Mouse (Mus musculus) forebrain, embryonic 11.5 days (tissue): Measurements from ENCODE around the gene Myadml2. TPM values are rescaled to one million over a fixed set of nuclear protein-coding genes. Genes with fewer than 3 reads are reported as not detected.

ENCODE experiments used
- ATAC-seq: fragments of 200-750 bp; cut with Nextera tagmentation; replicated peaks from 2 replicates; pipeline ENCODE4 v1.8.0; 2017; ENCODE audit warnings: moderate TSS enrichment; ENCODE audit not compliant: low FRiP score
- DNase-seq: peaks from one replicate; pipeline ENCODE4 v3.0.0-alpha.2; 2017; ENCODE audit warnings: low spot score
- H3K27ac ChIP-seq: fragments of 300-500 bp; sonication (generic); 2 replicates; pipeline ENCODE4 v1.5.1; 2014; ENCODE audit warnings: low read depth, low read length
- H3K27me3 ChIP-seq: fragments of 300-500 bp; sonication (generic); 2 replicates; pipeline ENCODE4 v1.6.1; 2014; ENCODE audit warnings: mild to moderate bottlenecking, low read length, mixed read lengths; ENCODE audit not compliant: control insufficient read depth, insufficient read depth
- H3K36me3 ChIP-seq: fragments of 300-500 bp; sonication (generic); 2 replicates; pipeline ENCODE4 v1.6.1; 2014; ENCODE audit warnings: mild to moderate bottlenecking, low read length, moderate library complexity, mixed read lengths; ENCODE audit not compliant: control insufficient read depth, insufficient read depth
- H3K4me1 ChIP-seq: fragments of 300-500 bp; sonication (generic); replicated peaks from 2 replicates; pipeline ENCODE4 v1.6.1; 2014; ENCODE audit warnings: low read length, mixed read lengths; ENCODE audit not compliant: control insufficient read depth, insufficient read depth
- H3K4me2 ChIP-seq: fragments of 300-500 bp; sonication (generic); 2 replicates; pipeline ENCODE4 v1.6.1; 2014; ENCODE audit warnings: low read depth, mild to moderate bottlenecking, low read length, moderate library complexity, mixed read lengths; ENCODE audit not compliant: severe bottlenecking
- H3K4me3 ChIP-seq: fragments of 300-500 bp; sonication (generic); 2 replicates; pipeline ENCODE4 v1.5.1; 2014; ENCODE audit warnings: low read depth, low read length
- H3K9ac ChIP-seq: fragments of 300-500 bp; sonication (generic); 2 replicates; pipeline ENCODE4 v1.6.1; 2014; ENCODE audit warnings: low read length
- H3K9me3 ChIP-seq: fragments of 300-500 bp; sonication (generic); 2 replicates; pipeline ENCODE4 v1.6.1; 2016; ENCODE audit warnings: low read length, mixed read lengths; ENCODE audit not compliant: control insufficient read depth
- WGBS: fragments of 180-500 bp; shearing (Covaris S2); extraction: QIAGEN DNeasy Blood & Tissue Kit; methylation state at CpG from one replicate; pipeline ENCODE4 v1.1.7; 2014; 5-methylcytosine and 5-hydroxymethylcytosine counted together
- polyA plus RNA-seq: library from polyadenylated mRNA; unstranded; fragments of >200 nt; fragmentation: Nextera tagmentation; extraction: Ambion mirVana; gene quantifications from 2 replicates; pipeline ENCODE4 v1.2.1, GENCODE M21; 2014

Gene Myadml2
- polyA plus RNA-seq, 1 experiment from 2014 or later, result 0.51 TPM

DNA sequence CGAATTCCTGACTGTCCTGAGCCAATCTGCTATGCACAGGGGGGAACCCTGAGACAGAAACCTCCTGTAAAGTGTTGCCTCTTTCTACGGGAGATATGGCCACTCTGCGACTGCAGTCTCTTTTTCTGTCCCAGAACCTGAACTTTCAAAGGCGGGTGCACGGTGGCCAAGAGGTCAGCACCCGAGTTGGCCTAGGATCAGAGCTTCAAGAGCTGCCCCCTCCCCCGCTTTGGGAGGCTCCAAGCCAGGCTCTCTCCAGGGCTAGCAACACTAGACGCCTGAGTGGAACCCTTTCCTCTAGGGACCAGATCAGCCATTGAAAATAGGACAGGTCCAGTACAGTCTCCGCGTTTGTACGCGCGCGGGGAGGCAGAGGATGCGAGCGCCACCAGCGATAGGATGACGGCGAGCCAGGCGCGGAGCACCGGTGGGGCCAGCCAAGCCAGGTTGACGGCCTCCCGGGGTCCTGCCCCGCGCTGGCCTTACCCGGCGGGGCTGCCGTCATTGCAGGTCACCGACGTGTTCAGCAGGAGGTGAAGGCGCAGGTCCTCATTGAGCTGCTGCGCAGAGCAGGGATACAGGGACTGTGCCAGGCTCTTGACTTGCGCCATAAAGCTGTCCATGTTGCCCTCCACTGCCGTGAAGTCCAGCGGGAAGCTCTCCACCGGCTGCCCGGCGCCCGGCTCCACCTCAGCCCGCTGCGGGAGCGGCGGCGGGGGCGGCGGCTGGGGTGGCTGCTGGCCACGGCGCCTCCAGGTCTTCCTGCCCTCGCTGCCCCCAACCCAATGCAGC lies 11.7 kb upstream of the Myadml2 start:
- DNase-seq (peak; percentile 68), ATAC-seq (peak; percentile 29; the same call in 1 of the 2 replicates)
- Histone ChIP-seq H3K9me3 (no peaks in the 10 kb centered on the region), H3K9ac (peak overlapping the region; percentile 39; the same call in 1 of the 2 replicates), H3K27ac (no peak overlapping the region), H3K4me1 (peaks cover 12% of the 10 kb centered on the region), H3K4me2 (peak overlapping the region; percentile 64), H3K4me3 (peak overlapping the region; percentile 37), H3K36me3 (no peaks in the 10 kb centered on the region), H3K27me3 (peaks cover 57% of the 10 kb centered on the region)
- 2% methylated on average over 46 of the region's 50 CpGs for WGBS

DNA sequence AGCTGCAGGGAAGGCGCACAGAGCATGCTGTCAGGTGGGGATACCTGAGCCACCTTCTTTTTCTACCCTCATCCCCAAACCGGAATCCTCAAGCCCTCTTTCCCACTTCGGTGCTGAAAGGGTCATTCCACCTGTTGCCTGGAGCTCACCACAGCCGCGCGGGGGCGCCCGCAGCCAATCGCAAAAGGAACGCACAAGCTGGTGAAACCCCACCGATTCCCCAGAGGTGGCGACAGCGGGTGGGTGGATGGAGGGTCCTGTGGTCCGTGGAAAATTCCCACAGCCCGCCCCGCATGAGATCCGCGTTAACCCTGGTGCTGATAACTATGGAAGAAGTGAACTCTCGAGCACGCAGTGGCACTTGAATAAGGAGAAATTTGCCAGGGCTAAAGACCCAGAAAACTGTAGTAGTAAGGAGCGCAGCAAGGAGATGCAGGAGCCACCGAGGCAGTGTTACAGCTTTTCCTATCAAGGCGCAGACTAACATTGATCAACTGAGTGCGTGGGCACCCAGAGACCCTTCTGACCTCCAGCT lies 11.0 kb upstream of the Myadml2 start:
- DNase-seq (peak; percentile 86), ATAC-seq (no peak)
- Histone ChIP-seq H3K36me3 (no peaks in the 10 kb centered on the region), H3K4me1 (peaks cover 12% of the 10 kb centered on the region), H3K27me3 (peaks cover 57% of the 10 kb centered on the region), H3K27ac (no peak overlapping the region), H3K9me3 (no peaks in the 10 kb centered on the region), H3K4me3 (no peak overlapping the region), H3K4me2 (no peak overlapping the region), H3K9ac (no peak overlapping the region)
- 5% methylated on average over 24 of the region's 24 CpGs for WGBS

DNA sequence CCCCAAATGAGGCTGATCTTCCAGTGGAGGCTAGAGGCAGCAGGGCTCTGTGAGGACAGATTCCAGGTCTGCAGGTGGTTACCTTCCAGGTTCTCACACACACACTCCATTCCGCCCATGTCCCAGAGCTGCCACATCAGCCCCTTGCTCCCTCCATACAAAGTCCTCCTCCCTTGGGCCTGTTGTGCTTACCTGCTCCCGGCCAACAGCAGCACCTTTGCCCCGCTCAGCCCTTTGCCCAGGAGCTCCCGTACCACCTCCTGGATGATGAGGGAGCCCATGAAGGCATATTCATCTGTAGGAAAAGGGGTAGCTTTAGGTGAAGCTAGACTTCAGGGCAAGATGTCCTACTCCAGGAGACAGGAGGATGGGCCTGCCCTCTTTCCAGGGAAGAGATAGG lies 9.3 kb upstream of the Myadml2 start:
- 83% methylated on average over 4 of the region's 4 CpGs for WGBS
- Histone ChIP-seq H3K36me3 (no peaks in the 10 kb centered on the region), H3K27me3 (peaks cover 50% of the 10 kb centered on the region)

DNA sequence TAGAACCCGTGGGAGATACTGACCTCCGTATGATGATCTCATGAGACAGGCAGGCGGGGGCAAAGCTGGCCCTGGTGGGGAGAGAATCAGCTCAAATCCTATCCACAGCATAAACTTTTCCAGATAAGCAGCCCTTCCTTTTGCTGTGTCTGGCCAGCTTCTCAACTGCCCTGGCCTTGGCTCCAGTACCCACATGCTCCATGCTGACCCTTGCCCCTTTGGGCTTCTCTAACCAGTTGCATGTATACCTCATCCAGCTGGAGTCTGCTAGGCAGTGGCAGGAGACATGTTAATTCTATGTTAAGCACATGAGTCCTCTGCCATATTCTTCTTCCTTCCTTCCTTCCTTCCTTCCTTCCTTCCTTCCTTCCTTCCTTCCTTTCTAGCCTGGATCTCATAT lies 6.8 kb upstream of the Myadml2 start:
- no peak overlapping the region for H3K27ac ChIP-seq
- H3K9me3 ChIP-seq, result no peaks in the 10 kb centered on the region
- no peak overlapping the region for H3K4me3 ChIP-seq
- peaks cover 24% of the 10 kb centered on the region for H3K27me3 ChIP-seq
- H3K36me3 ChIP-seq, result no peaks in the 10 kb centered on the region
- H3K4me2 ChIP-seq, result no peak overlapping the region
- DNase-seq (peak; percentile 30), ATAC-seq (no peak)
- no peak overlapping the region for H3K9ac ChIP-seq
- H3K4me1 ChIP-seq, result no peaks in the 10 kb centered on the region
- 73% methylated on average over 3 of the region's 3 CpGs for WGBS

More for the DNA sequence above, 9.3 kb upstream of the Myadml2 start:
- Histone ChIP-seq H3K9me3 (no peaks in the 10 kb centered on the region), H3K27ac (no peak overlapping the region), H3K4me2 (no peak overlapping the region), H3K4me1 (peaks cover 12% of the 10 kb centered on the region), H3K4me3 (no peak overlapping the region), H3K9ac (no peak overlapping the region)
- ATAC-seq (no peak), DNase-seq (no peak)

DNA sequence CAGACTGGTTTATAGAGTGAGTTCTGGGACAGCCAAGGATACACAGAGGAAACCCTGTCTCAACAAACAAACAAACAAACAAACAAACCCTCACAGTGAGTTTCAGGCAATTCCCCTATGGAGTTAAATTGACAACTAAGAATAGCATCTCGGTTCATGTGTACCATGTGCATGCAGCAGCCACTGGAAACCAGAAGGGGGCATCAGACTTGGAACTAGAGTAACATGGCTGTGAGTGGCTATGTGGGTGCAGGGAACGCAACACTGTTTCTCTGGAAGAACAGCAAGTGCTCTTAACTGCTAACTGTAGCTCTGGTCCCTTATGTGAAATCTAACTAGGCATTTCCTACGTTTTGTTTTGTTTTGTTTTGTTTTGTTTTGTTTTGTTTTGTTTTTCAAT lies 3.9 kb upstream of the Myadml2 start:
- DNase-seq (peak; percentile 44), ATAC-seq (no peak)
- H3K4me3 ChIP-seq, result no peak overlapping the region
- no peak overlapping the region for H3K27ac ChIP-seq
- no peak overlapping the region for H3K4me2 ChIP-seq
- H3K36me3 ChIP-seq, result no peaks in the 10 kb centered on the region
- no peak overlapping the region for H3K9ac ChIP-seq
- H3K4me1 ChIP-seq, result peaks cover 3% of the 10 kb centered on the region; the same call in 1 of the 2 replicates
- H3K9me3 ChIP-seq, result no peaks in the 10 kb centered on the region
- 63% methylated on average over 3 of the region's 3 CpGs for WGBS
- H3K27me3 ChIP-seq, result no peaks in the 10 kb centered on the region; the same call in 1 of the 2 replicates

DNA sequence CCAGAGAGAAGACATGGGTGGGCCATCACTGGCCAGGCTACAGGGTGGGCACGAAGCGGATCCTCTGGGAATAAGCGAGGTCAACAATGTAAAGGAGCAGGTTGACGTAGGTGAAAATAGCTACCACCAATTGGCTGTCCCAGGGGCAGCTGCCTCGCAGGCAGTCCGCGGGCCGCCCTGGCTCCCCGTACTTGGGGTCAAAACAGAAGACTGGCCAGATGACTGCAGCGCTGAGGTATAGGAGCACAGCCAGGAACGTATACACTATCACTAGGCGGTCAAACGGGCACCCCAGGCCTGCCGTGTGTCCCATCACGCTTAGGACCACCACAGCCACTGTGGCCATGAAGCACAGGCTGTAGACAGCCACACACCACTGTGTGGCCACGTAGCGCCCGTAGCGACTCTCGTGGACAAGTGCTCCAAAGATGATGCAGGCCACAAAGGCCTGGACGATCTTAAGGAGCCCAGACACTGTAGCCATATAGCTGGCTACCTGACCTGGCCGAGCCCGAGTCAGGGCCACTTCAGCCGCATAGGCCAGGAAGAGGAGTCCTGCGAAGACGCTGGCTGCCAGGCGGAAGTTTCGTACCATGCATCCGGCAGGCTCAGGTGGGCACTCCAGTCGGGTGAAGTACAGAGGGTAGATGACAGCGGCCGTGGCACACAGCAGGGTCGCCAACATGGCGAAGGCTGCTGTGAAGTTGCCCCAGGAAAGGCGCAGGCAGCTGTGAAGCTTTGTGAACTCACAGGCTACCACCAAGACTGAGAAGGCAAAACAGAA lies 719 bp downstream of the Myadml2 start:
- ATAC-seq, result no peak
- no peaks in the 10 kb centered on the region for H3K36me3 ChIP-seq
- H3K4me3 ChIP-seq, result no peak overlapping the region
- no peaks in the 10 kb centered on the region for H3K27me3 ChIP-seq
- no peak overlapping the region for H3K4me2 ChIP-seq
- H3K9ac ChIP-seq, result no peak overlapping the region
- no peak overlapping the region for H3K27ac ChIP-seq
- no peaks in the 10 kb centered on the region for H3K9me3 ChIP-seq
- 79% methylated on average over 35 of the region's 35 CpGs for WGBS
- peaks cover 13% of the 10 kb centered on the region; the same call in 1 of the 2 replicates for H3K4me1 ChIP-seq
- DNase-seq, result no peak

DNA sequence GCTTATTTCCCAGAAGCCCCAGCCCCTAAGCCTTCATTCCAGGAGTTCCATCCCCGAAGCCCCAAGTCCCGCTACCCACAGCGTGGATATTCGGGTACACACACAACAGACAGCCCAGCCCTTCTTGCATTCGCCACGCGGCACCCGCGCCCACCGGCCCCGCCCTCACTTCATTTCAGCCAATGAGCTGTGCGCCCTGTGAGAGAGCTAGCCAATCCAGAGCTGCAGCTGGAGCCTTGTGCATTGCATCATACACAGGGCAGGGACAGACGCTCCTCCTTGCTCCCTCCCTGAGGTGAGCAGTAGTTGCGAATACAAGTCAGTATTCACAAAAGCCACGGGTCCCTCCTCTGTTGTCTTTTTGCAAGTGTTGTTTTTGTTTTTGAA lies 4.4 kb downstream of the Myadml2 start, which contains the start of gene Pycr1:
Gene Pycr1 (minus strand): TSS at position 169 of the 387 bp plus-strand sequence.
- Histone ChIP-seq H3K9ac (peak within 1 kb of the TSS; percentile 79), H3K4me3 (peak within 1 kb of the TSS; percentile 43), H3K36me3 (no peaks in the 10 kb centered on the region), H3K27ac (no peak within 1 kb of the TSS), H3K27me3 (no peaks in the 10 kb centered on the region), H3K4me1 (peaks cover 13% of the 10 kb centered on the region; the same call in 1 of the 2 replicates), H3K9me3 (no peaks in the 10 kb centered on the region), H3K4me2 (peak within 1 kb of the TSS; percentile 78)
- peak; percentile 100 for ATAC-seq
- 0% methylated on average over 15 of the region's 15 CpGs for WGBS
- peak; percentile 96 for DNase-seq

DNA sequence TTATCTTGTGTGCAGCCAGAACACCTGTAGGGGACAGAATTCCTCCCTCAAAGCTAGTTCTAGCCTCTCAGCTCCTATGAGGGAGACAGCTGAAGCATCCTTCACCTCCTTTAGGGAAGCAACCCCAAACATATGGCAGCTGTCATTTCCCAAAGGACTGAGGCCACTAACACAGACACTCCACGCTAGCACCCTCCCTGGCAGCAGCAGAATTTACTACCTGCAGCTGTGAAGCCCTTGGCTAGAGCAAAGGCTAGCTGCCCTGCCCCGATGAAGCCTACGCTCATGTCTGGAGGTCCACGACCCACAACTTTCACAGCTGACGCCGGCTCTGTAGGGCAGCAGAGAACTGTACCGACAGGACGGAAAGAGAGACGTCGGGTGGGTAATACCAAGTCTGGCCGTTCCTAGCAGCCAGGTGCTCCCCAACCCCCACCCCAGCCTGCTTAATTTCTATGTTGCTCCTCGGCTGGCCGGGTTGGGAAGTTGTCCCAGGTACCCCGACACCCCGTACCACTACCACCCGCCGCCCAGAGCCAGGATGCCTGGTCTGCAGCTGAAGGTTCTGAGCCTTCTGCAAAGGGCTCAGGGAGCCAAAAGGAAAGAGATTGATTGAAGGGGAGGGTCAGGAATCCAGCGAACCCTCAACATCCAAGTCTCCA lies 4.9 kb downstream of the Myadml2 start:
- H3K4me1 ChIP-seq, result peaks cover 13% of the 10 kb centered on the region; the same call in 1 of the 2 replicates
- H3K4me2 ChIP-seq, result peak overlapping the region; percentile 78
- peak; percentile 52 for ATAC-seq
- DNase-seq, result no peak
- peak overlapping the region; percentile 43 for H3K4me3 ChIP-seq
- 4% methylated on average over 18 of the region's 18 CpGs for WGBS
- H3K27me3 ChIP-seq, result no peaks in the 10 kb centered on the region
- peak overlapping the region; percentile 79 for H3K9ac ChIP-seq
- no peaks in the 10 kb centered on the region for H3K9me3 ChIP-seq
- no peak overlapping the region for H3K27ac ChIP-seq
- H3K36me3 ChIP-seq, result no peaks in the 10 kb centered on the region
